Mouse (Mus musculus) bone marrow macrophage, adult 2 months (primary cell): ENCODE results near the gene Nacc1.

ENCODE experiments used
- CTCF ChIP-seq: IDR thresholded peaks from 2 replicates; pipeline ENCODE4 v1.5.1; 2012; ENCODE audit warnings: low read depth, mild to moderate bottlenecking, low read length, moderate library complexity
- POLR2A ChIP-seq: IDR thresholded peaks from 2 replicates; pipeline ENCODE4 v1.6.1; 2012; ENCODE audit warnings: mild to moderate bottlenecking, low read depth, low read length, borderline replicate concordance

DNA sequence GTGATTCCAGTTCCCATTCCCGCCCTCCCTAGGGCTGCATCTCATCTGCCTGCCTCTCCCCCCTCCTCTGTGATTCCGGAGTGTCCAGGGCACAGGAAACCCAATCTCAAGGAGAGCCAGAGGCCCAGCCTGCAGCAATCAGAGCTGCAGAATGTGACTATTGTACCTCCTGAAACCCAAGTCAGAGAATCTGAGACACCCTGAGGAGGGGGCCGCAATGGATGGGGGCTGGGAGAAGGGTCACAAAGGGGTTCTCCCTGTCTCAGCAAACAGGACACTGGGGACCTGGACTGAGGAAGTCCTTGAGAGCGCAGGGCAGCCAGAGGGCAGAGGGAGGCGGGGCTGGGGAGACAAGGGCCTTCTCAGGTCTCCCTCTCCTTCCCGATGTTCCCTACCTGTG lies 45.3 kb upstream of the Nacc1 start:
- TF ChIP-seq CTCF (no peak), POLR2A (no peak)
